Mouse (Mus musculus): ENCODE measurements around the gene Rps11.
"Not testable (repeated sequence)": the region's sequence is repeated elsewhere in the genome, so short reads cannot be mapped to it uniquely, and the experiment has no call there.

The Rps11 gene

DNA sequence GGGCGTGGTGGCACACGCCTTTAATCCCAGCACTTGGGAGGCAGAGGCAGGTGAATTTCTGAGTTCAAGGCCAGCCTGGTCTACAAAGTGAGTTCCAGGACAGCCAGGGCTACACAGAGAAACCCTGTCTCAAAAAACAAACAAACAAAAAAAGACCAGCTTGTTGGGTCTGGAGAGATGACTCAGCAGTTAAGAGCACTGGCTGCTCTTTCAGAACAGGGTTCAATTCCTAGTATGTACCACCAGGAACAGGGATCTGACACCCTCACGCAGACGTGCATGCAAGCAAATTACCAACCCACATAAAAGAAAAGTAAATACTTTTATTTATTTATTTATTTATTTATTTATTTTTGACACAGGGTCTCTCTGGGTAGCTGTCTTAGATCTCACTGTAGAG lies 14.2 kb downstream of the Rps11 start:
- DNase-seq (ENCODE audit: low read depth), result not testable (repeated sequence)

DNA sequence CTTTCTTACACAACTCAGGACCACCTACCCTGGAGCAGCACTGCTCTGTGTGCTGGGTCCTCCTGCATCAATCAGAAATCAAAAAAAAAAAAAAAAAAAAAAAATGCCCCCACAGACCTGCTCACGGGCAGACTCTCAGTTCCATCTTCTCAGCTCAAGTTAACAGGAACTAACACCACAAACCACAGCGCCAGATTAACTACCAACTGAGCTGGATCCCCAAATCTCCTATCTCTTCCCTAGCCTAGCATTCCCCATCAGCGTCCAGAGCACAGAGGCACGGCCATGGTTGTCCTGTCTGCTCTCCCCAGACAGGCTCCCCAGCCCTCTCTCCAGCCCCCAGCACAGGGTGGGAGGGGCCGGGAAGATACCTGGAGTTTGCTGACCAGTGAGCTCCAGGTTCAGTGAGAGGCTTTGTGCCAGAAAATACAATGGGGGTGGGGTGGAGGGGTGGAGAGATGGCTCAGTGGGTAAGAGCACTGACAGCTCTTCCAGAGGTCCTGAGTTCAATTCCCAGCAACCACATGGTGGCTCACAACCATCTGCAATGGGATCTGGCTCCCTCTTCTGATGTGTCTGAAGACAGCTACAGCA lies 17.1 kb downstream of the Rps11 start:
- DNase-seq (ENCODE audit: low read depth), result no peak

DNA sequence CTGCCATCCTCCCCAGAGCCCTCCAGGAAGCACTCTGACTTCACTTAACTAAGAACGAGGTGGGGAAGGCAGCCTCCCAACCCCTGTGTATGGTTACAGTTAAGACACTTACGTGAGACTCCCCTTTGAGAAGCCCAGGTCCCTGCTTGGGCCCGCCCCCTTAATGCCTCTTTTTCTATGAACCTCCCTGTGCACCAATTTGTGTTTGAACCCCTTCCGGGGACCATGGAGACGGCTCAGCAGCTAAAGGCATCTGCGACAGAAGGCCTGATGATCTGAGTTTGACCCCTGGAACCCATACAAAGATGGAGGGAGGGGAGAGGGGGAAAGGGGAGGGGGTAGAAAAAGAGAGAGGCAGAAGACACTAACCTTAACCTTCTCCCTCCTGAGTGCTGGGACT lies 17.8 kb downstream of the Rps11 start:
- no peak for DNase-seq (ENCODE audit: low read depth)

DNA sequence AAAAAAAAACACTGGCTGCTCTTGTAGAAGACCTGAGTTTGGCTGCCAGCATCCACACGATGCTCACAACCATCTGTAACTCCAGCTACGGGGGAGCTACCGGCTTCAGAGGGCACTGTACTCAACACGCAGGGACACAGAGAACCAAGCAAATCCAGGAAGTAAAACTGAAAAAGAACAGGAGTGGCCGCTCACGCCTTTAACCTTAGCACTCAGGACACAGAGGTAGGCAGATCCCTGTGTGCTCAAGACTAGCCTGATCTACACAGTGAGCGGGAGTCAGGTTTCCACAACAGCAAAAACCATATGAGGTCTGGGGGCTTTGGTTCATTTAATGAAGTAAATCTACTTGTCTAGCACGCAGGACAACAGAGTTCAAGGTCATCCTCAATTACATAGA lies 18.7 kb downstream of the Rps11 start:
- DNase-seq (ENCODE audit: low read depth), result no peak

DNA sequence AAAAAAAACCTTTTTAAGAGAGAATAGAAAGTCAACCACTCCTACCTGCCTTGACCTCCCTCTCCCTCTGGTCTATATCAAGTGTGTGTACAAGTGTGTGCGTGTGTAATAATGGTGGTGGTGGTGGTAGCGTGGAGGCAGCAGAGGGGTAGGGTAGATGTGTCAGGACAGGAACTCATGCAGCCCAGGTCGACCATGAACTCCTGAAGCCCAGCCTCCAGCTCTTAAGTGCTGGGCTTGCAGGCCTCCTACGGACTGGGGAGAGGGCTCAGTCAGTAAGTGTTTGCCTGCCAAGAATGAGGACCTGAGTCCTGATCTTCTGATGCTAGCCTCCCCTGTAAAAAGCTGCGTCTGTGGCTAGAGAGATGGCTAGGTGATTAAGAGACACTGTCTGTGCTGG lies 19.3 kb downstream of the Rps11 start:
- no peak for DNase-seq (ENCODE audit: low read depth)

DNA sequence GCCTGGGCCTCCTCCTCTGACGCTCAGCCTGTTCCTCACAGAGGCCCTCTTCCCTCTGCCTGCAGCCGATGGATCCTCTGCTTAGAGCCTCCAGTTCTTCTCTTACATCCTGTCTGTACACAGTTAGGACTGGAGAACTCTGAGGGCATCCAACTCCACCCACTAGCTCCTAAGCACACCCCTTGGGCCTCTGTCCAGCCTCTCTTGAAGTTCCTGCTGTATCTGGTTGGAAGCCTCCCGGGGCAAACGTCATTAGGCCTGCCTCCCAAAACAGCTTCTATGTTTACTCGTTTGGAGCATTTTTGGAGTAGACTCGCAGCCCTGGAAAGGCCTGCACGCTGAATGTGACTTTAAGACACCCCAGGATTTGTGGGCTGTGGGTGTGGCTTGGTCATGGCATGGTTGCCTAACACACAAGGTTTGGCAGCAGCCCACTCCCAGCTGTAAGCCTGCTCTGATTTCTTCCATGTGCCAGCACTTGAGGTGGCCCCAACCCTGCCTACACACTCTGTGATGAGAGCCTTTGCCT lies 20.5 kb downstream of the Rps11 start, which contains the start of gene Fcgrt:
Gene Fcgrt, minus strand, starts transcription at position 200 of the 529 bp plus-strand sequence.
- no peak for DNase-seq (ENCODE audit: low read depth)

DNA sequence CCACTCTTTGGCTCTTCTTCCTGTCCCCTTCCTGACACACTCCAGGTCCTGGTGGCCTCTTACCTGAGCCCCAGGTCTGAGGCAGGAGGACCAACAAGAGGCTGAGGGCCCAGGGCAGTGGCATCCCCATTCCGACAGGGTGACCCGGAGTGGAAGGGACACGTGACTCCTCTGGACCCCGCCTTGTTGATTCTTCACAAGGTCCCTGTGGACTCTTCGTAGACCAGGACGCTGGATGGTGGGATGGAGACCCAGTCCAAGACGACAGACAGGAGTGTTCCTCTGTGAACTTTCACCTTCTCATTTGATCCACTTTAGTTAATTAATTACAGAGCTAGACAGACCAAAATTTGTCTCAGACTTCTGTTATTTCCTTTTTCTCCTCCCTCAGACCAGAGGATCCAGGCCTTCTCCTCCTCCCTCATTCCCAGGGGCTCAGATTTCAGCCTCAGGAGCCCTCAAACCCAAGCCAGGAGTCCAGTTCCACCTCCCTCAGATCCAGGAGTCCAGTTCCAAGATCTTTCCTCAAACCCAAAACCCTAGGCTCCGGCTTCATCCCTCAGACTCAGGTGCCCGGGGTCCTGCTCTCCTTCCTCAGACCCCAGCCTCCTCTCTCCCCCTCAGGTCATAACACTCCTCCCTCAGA lies 21.2 kb downstream of the Rps11 start:
- DNase-seq (ENCODE audit: low read depth), result no peak

DNA sequence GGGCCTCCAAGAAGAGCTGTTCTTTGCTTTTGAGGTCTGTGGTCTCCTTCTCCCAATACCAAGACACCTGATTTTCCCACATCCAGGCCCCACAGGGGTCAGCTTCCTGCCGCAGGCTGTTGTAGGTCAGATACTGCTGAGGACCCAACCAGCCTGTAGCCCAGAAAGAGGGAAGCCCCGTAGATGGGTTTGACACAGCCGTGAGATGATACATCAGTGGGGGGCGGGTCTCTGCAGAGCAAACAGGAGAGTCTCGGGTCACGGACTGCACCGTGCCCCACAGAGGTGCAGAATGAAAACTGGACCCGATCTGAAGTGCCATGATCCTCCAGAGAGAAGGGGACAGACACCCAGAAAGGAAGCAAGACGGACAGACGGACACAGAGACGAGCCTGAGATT lies 21.8 kb downstream of the Rps11 start:
- no peak for DNase-seq (ENCODE audit: low read depth)

DNA sequence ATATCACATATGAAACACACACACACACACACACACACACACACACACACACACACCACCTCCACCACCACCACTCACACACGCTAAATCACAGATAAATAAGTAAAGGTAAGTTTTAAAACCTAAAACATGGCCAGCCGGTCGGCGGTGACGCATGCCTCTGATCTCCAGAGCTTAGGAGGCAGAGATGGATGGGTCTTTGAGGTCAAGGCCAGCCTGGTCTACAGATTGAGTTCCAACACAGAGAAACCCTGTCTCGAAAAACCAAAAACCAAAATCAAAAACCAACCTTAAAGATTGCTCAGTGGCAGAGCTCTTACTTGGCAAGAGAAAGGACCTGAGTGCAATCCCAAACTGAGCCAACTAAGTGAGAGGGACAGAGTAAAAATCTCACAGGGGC lies 24.2 kb downstream of the Rps11 start:
- DNase-seq (ENCODE audit: low read depth), result no peak

DNA sequence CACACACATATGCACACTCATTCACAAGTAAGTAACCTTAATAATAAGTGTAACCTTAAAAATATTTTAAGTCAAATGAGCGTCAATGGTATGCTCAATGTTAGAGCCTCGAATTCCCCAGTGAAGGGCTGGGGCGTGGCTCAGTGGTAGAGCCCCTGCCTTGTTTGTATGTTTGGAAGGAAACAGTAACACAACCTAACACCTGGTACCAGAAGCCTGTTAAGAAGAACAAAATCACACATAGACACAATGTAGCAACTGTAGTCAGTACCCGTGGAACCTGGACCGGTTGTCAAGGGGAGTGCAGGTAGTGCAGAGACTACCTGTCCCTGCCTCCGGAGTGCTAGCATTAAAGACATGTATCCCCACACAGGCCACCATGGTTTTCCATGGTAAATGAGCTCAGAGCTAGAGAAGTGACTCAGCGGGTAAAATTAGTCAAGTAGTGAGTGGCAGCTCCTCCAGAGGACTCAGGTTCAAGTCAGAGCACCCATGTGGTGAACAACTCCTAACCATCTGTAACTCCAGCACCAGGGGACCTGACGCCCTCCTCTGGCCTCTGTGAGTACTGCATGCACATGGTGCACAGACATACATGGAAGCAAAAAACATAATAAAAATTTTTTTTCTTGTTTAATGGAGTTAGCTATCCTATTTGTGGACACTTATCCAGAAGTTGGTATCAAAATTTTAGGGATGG lies 25.5 kb downstream of the Rps11 start:
- no peak for DNase-seq (ENCODE audit: low read depth)

DNA sequence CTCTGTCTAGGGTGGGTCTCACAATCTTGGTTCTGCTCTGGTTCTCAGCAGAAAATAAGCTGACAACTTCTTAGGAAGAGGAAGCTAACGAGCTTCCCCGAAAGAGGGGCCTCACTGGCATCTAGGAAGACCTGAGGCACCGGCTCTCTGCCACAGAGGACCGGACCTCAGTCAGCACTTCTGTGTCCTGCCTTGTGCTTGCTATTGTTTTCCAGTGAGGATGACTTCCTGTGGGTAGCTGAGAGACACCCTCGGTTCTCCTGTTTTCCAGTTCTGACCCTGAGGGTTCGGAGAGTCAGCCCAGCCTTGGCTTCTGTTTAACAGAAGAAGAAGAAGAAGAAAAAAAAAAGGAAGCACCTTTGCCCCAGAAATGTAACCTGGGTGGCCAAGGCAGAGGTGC lies 26.8 kb downstream of the Rps11 start:
- DNase-seq (ENCODE audit: low read depth), result no peak

DNA sequence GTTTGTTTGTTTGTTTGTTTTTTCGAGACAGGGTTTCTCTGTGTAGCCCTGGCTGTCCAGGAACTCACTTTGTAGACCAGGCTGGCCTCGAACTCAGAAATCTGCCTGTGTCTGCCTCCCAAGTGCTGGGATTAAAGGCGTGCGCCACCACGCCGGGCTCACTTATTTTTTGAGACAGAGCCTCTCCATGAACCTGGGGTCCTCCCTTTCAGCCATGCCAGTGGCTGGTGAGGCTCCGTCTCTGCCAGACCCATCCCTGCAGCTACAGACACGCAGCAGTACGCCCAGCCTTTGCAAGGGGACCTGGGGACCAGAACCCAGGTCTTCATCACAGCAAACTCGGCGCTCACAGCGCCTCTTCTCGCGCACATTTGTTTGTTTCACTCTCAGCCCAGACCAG lies 28.3 kb downstream of the Rps11 start:
- not testable (repeated sequence) for DNase-seq (ENCODE audit: low read depth)

DNA sequence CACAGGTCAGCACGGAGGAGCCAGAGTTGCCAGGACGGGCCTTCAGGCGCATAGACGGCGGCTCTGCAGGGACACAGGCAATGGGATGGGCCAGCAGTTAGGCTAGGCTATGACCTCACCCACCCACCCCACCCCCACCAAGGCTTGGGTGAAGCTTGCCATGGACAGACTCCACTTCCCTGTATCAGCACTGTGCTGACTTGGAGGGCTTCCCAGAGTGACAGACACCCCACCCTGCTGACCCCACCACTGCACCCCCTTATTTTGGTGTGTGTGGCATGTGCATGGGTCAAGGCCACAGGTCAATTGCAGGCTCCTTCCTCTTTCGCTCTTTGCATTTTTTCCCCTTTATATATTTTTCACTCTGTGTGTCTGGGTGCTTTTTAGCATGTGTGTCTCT lies 28.9 kb downstream of the Rps11 start:
- DNase-seq (ENCODE audit: low read depth), result no peak

DNA sequence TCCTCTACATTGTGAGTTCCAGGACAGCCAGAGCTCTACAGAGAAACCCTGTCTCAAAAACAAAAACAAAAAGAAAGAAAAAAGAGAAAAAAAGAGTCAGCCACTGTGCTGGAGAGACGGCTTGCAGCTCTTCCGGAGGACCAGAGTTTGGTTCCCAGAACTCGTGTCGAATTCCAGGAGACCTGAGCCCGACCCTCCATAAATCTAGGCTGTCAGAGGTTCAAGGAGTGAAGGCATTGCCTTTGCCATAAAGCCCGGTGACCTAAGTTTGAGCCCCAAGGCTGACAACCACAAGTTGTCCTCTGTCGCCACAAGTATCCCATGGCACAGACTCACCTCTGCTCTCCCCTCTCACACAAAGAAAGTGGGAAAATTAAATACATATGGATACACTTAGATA lies 30.1 kb downstream of the Rps11 start:
- DNase-seq (ENCODE audit: low read depth), result no peak

DNA sequence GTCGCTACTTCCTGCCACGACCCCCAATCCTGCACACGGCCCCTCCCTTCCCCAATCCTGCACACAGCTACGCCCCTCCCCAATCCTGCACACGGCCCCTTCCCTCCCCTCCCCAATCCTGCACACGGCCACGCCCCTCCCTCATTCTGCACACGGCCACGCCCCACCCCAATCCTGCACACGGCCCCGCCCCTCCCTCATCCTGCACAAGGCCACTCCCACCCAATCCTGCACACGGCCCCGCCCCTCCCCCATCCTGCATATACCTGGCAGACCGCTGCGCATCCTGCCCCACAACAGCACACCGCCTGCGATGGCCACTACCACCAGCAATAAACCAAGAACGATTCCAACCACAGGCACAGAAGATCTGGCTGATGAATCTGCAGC lies 30.7 kb downstream of the Rps11 start:
- no peak for DNase-seq (ENCODE audit: low read depth)

DNA sequence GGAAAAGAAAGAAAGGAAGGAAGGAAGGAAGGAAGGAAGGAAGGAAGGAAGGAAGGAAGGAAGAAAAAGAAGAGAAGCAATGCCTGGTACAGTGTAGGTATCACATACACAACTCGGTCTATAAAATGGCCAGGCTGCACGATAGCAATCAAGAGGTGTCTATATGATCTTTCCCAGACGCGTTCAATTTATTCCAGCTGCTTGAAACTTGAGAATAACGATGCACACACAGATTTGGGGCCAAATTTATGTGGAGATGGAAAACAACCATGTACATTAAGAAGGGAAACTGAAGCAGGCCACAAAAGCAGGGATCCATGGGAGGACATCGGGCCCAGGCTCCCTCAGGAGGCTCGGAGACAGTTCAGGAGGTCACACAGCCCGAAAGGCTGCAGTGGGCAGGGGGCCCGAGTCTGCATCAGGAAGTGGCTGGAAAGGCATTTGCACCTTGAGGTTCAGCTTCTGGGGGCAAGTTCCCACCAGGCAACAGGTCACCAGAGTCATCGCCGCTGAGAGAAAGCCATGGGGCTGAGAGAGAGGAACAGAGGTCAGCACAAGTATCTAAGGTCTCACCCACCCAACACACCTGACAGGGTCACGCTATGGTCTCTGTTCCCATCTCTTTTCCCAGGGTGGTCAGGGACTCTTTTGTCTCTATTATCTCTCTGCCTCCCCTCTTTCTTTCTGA lies 31.3 kb downstream of the Rps11 start:
- DNase-seq (ENCODE audit: low read depth), result no peak

DNA sequence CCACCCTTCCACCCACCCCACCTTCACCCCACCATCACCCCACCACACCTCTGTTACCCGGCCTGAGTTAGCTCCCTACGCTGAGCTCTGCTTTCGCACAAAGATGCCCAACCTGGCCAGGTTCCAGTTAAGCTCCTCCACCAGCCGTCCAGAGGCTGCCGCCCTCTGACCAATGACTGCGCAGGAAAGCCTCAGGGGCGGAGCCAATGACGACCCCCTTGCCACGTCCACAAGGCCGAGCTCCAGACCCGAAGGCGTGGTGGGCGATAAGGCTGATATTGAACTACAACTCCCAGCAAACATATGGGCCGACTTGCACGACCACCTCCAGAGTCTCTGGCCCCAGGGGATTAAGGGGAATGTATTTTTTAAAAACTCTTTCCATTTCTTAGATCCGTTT lies 32.2 kb downstream of the Rps11 start, which contains the start of gene Rcn3:
Gene Rcn3, minus strand, starts transcription at position 174 of the 400 bp plus-strand sequence.
- DNase-seq (ENCODE audit: low read depth), result peak; percentile 62

DNA sequence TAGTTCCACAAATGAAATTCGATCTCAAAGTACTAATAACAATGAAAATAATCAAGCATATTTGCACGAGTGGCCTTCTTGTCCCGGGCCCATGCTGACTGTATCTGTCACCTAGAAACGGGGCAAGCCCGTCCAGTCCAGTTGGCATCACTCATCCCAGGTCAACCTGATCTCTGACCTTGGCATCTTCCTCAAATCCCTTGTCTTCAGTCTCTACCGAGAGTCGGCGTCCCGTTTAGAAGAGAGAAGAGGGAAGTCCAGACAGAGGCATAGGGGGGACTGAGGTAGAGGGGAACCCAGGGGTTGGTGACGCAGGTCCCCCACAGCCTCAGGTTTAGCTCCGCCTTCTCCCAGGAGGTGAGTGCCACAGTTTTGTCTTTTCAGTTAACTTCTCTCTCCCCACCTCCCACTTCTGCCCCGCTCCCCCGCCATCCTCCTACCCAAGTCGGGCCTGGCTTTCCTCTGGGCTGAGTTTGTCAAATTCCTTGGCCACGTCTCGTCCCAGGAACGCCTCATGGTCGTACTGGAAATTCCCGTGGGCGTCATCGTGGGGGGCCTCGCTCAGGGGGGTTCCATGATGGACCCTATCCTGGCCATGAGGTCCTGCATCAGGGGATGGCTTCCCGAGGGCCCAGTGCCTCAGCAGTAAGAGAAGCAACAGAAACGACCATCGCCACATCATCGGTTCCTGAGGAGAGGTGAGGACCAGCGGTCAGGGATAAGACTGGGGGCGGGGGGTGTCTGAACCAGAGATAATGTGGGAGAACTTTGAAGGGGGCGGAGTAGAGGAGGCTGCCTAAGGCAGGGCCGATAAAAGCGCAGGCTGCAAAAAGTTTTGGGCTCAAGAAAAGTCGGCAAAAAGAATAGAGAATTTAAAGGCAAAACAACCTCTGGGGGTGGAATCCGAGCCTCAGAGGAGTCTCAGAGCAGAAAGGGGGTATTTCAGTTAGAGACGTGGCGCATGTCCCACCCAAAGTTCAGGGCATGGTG lies 32.9 kb downstream of the Rps11 start:
- DNase-seq (ENCODE audit: low read depth), result no peak

DNA sequence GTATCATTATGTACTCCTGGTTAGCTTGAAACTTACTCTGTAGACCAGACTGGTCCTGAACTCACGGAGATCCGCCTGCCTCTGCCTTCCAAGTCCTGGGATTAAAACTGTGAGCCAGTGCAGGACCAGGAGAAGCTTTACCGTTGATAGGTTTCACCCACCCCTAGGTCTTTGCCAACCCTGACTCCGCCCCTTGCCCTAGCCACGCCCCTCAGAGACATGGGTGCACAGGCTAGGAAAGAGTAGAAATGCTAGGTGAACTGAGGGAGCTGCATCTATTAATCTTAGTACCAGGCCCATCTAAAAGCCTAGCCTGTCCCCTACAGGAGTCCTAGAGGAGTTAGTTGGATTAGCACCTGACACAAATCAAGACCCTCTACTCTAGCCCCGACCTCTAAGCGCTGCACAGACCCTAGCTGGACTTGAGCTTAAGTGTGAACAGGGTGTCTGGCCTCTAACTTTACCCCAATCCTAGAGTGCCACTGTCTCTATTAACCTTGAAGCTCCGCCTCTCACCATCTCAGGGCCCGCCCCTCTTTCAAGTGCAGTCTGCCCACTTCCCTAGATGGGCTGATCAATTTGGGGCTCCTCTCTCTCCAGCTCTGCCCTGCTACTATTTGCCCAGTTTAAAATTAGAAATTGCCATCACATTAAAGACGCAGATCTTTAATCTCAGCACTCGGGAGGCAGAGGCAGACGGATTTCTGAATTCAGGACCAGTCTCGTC lies 33.8 kb downstream of the Rps11 start:
- DNase-seq (ENCODE audit: low read depth), result no peak

DNA sequence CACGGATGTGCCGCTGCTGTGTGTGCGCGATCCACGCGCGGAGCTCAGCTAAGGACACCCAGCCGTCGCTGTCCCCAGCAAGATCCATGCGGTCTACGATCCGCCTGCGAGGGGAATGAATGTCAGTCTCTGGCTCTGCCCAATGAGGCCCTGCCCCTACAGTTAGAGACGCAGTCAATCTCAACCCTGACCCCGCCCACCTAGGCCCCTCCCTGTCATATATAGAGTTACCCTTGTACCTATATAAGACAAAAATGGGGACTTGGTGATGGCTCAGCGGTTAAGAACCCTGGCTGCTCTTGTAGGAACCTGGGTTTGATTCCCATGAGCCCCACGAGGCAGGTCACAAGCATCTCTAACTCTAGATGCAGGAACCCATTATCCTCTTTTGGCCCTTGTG lies 35.6 kb downstream of the Rps11 start:
- no peak for DNase-seq (ENCODE audit: low read depth)

DNA sequence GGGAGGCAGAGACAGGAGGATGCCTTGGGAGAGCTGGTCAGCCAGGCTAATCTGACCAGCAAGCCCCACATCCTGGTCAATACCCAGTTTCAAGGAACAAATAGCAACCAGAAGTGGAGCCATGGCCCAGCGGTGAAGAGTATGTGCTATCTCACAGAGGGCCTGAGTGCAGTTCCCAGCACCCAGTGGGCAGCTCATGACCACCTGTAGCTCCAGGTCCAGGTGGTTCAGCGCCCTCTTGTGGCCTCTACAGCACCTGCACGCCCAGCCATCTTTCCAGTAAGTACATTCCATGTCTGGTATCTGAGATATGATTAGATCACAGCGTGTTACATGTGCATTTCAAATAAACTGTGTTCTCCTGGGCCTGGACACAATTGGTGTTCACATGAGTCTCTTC lies 38.2 kb downstream of the Rps11 start:
- DNase-seq (ENCODE audit: low read depth), result no peak
